ENCODE assay signal across 8 mouse cellular contexts in the genomic region with DNA sequence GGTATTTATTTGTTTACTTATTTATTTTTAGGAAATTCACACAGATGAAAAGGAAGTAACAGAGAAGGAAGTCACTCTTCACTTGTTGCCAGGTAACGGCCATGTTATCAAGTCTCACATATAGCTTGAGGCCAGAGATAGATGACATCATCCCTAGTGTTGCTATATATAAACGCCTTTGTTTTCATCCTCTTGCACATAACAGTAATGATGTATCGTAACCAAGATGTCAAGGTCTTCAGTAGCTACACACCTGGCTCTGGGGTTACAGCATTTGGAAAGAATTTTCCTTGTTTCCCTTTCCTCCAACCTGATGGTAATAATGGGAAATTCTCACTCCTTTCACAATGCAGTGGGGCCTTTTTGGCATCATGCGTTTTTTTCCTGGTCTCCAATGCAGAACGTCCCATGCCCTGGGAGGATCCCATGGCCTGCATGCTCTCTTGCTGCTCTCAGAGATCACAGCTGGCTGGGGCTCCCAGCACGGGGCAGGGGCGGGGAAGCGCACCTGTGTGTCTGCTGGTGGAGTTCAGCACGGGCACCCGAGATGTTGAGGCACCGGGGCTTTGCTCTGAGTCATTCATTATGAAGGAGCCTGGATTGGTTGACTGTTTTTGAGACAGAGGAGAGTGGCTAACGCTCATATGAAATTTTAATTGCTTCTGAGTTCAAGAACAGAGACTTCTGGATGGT. TPM values are rescaled to one million over a fixed set of nuclear protein-coding genes. Genes with fewer than 3 reads are reported as not detected.
DNase-seq lines count a peak whose midpoint lies in the region; ATAC-seq and TF ChIP-seq lines count a peak whose summit lies in the region.

No protein-coding gene starts in this region.

- no peak for TF ChIP-seq CTCF in G1E (IDR thresholded peaks at IDR 0.05; ENCODE audit: low read depth, low read length)
- no peak for TF ChIP-seq CTCF in gastrocnemius, adult 2 months (IDR thresholded peaks at IDR 0.05)

- H3K9me3 ChIP-seq in heart, embryonic 15.5 days (replicated peaks), result no peaks in the 10 kb centered on the region
- no peaks in the 10 kb centered on the region for H3K9me3 ChIP-seq in G1E (replicated peaks)
- H3K9me3 ChIP-seq in intestine, embryonic 14.5 days (ENCODE audit: control insufficient read depth, low read length), result no peaks in the 10 kb centered on the region

- no peak for DNase-seq in heart, postnatal 14 days
- DNase-seq in G1E (ENCODE audit: low spot score), result peak; percentile 52
- DNase-seq in intestine, embryonic 14.5 days (ENCODE audit: low spot score), result no peak
- no peak for DNase-seq in spleen, postnatal 4 days (ENCODE audit: low spot score in 2 of 2)
- DNase-seq in gastrocnemius, adult 2 months, result no peak
- DNase-seq in layer of hippocampus, adult 11-12 months (ENCODE audit: low spot score), result no peak

- no peak overlapping the region for H3K9ac ChIP-seq in heart, embryonic 15.5 days
- no peak overlapping the region for H3K9ac ChIP-seq in intestine, embryonic 14.5 days (ENCODE audit: low read length)

- H3K27ac ChIP-seq in heart, embryonic 15.5 days, result peak overlapping the region; percentile 62
- no peak overlapping the region for H3K27ac ChIP-seq in intestine, embryonic 14.5 days (ENCODE audit: low read depth)
- H3K27ac ChIP-seq in gastrocnemius, adult 2 months, result no peak overlapping the region

- 0 out of 2 replicates have a peak overlapping the region, but pooled peaks have one; percentile 6 for H3K4me2 ChIP-seq in heart, embryonic 15.5 days
- no peak overlapping the region for H3K4me2 ChIP-seq in intestine, embryonic 14.5 days (ENCODE audit: low read length)

- intact Hi-C loops in heart, postnatal 14 days (cut with DNase I), result no loop called here
- intact Hi-C loops in gastrocnemius, adult 2 months (cut with DNase I), result no loop called here

- no peaks in the 10 kb centered on the region for H3K27me3 ChIP-seq in heart, embryonic 15.5 days
- no peaks in the 10 kb centered on the region for H3K27me3 ChIP-seq in G1E (ENCODE audit: insufficient read depth, low read length)
- H3K27me3 ChIP-seq in intestine, embryonic 14.5 days (replicated peaks; ENCODE audit: control insufficient read depth, insufficient read depth, low read length), result no peaks in the 10 kb centered on the region

- WGBS in heart, embryonic 15.5 days, result 29% methylated on average over 12 of the region's 12 CpGs
- WGBS in intestine, embryonic 14.5 days, result 47% methylated on average over 12 of the region's 12 CpGs

- H3K4me3 ChIP-seq in heart, embryonic 15.5 days, result no peak overlapping the region
- H3K4me3 ChIP-seq in G1E (ENCODE audit: low read depth, low read length), result no peak overlapping the region; the same call in 1 of the 2 replicates
- H3K4me3 ChIP-seq in intestine, embryonic 14.5 days (ENCODE audit: low read depth, low read length), result no peak overlapping the region
- no peak overlapping the region for H3K4me3 ChIP-seq in gastrocnemius, adult 2 months

- peak; percentile 59 for ATAC-seq in heart, embryonic 15.5 days (replicated peaks; ENCODE audit: insufficient number of reproducible peaks, insufficient read depth, low FRiP score, low read depth)
- ATAC-seq in G1E (ENCODE audit: extremely low read depth, insufficient number of reproducible peaks, low FRiP score, poor library complexity, severe bottlenecking), result peak; percentile 92
- ATAC-seq in intestine, embryonic 14.5 days (replicated peaks; ENCODE audit: low FRiP score, low TSS enrichment, low read depth), result peak; percentile 77
- peak; percentile 87 for ATAC-seq in neutrophil, adult 5-6 weeks (ENCODE audit: extremely low read depth, insufficient number of reproducible peaks, low FRiP score, poor library complexity, severe bottlenecking)

- H3K36me3 ChIP-seq in heart, embryonic 15.5 days, result peaks cover 9% of the 10 kb centered on the region; the same call in 1 of the 2 replicates
- H3K36me3 ChIP-seq in G1E (replicated peaks), result peaks cover 73% of the 10 kb centered on the region
- peaks cover 11% of the 10 kb centered on the region; the same call in 1 of the 2 replicates for H3K36me3 ChIP-seq in intestine, embryonic 14.5 days (ENCODE audit: control insufficient read depth, insufficient read depth, low read length)

- peaks cover 52% of the 10 kb centered on the region for H3K4me1 ChIP-seq in heart, embryonic 15.5 days (replicated peaks)
- H3K4me1 ChIP-seq in G1E (ENCODE audit: insufficient read depth, low read depth, low read length), result peaks cover 52% of the 10 kb centered on the region
- H3K4me1 ChIP-seq in intestine, embryonic 14.5 days (replicated peaks; ENCODE audit: control insufficient read depth, insufficient read depth, low read length), result peaks cover 22% of the 10 kb centered on the region

RNA-seq across cellular contexts. Expression of a gene that starts 25.6 kb away (rescaled TPM):
- polyA plus RNA-seq in heart, embryonic 15.5 days (2015; fragmentation: Nextera tagmentation; extraction: Ambion mirVana), result 9.5 and 14.1 TPM in 2 replicates
- 10 to 100 TPM; 12.7 to 13.1 TPM for total RNA-seq in heart, postnatal 14 days (2021)
- 27.6 and 29.0 TPM in 2 replicates for total RNA-seq in G1E (2014; fragmentation: Nextera tagmentation)
- 25.7 and 29.4 TPM in 2 replicates for total RNA-seq in G1E (2017)
- polyA plus RNA-seq in G1E (2012), result 7.9 and 8.2 TPM in 2 replicates
- polyA plus RNA-seq in intestine, embryonic 14.5 days (2014; fragmentation: Nextera tagmentation; extraction: Ambion mirVana), result 21.2 and 23.9 TPM in 2 replicates
- 29.7 and 32.8 TPM in 2 replicates for total RNA-seq in neutrophil, adult 5-6 weeks (2017)
- 1 to 10 TPM; 3.5 to 5.6 TPM for total RNA-seq in gastrocnemius, adult 2 months (2021)
